Mouse (Mus musculus) embryonic facial prominence, embryonic 11.5 days (tissue): ENCODE measurements at regions not wholly inside any gene's neighbourhood (a gene's known extent, or its start where the extent isn't known, plus 50 kb on each side); places are given as distances from the start of the nearest gene placed in this dataset.

Experiments used
- ATAC-seq: fragments of 200-750 bp; cut with Nextera tagmentation; replicated peaks from 2 replicates; pipeline ENCODE4 v1.8.0; 2017; ENCODE audit warnings: low read depth; ENCODE audit not compliant: insufficient number of reproducible peaks, low FRiP score, low TSS enrichment
- DNase-seq: peaks from one replicate; pipeline ENCODE4 v3.0.0-alpha.2; 2015; ENCODE audit warnings: low spot score
- H3K27ac ChIP-seq: fragments of 300-500 bp; sonication (generic); replicated peaks from 2 replicates; pipeline ENCODE4 v1.5.1; 2014; ENCODE audit warnings: mild to moderate bottlenecking, low read depth, low read length, control low read depth
- H3K27me3 ChIP-seq: fragments of 300-500 bp; sonication (generic); 2 replicates; pipeline ENCODE4 v1.6.1; 2014; ENCODE audit warnings: mild to moderate bottlenecking, low read length, moderate library complexity, mixed read lengths; ENCODE audit not compliant: control insufficient read depth, insufficient read depth
- H3K36me3 ChIP-seq: fragments of 300-500 bp; sonication (generic); replicated peaks from 2 replicates; pipeline ENCODE4 v1.6.1; 2014; ENCODE audit warnings: low read depth, mild to moderate bottlenecking, low read length, moderate library complexity, mixed read lengths; ENCODE audit not compliant: control insufficient read depth, insufficient read depth
- H3K4me1 ChIP-seq: fragments of 300-500 bp; sonication (generic); 2 replicates; pipeline ENCODE4 v1.6.1; 2014; ENCODE audit warnings: low read length, mixed read lengths; ENCODE audit not compliant: control insufficient read depth, insufficient read depth
- H3K4me2 ChIP-seq: fragments of 300-500 bp; sonication (generic); 2 replicates; pipeline ENCODE4 v1.6.1; 2014; ENCODE audit warnings: low read depth, mild to moderate bottlenecking, control low read depth, low read length, moderate library complexity
- H3K4me3 ChIP-seq: fragments of 300-500 bp; sonication (generic); 2 replicates; pipeline ENCODE4 v1.5.1; 2014; ENCODE audit warnings: low read depth, low read length, control low read depth
- H3K9ac ChIP-seq: fragments of 300-500 bp; sonication (generic); replicated peaks from 2 replicates; pipeline ENCODE4 v1.6.1; 2014; ENCODE audit warnings: mild to moderate bottlenecking, control low read depth, low read length
- H3K9me3 ChIP-seq: fragments of 300-500 bp; sonication (generic); replicated peaks from 2 replicates; pipeline ENCODE4 v1.6.1; 2016; ENCODE audit warnings: mild to moderate bottlenecking, low read length, inconsistent platforms, mixed read lengths; ENCODE audit not compliant: control insufficient read depth
- WGBS: fragments of 180-500 bp; shearing (Covaris S2); extraction: QIAGEN DNeasy Blood & Tissue Kit; methylation state at CpG from one replicate; pipeline ENCODE4 v1.1.7; 2014; 5-methylcytosine and 5-hydroxymethylcytosine counted together

- ATAC-seq (no peak), DNase-seq (no peak)
- no peaks in the 10 kb centered on the region for H3K4me1 ChIP-seq
- H3K9me3 ChIP-seq = no peaks in the 10 kb centered on the region
- H3K36me3 ChIP-seq = no peaks in the 10 kb centered on the region
- no peaks in the 10 kb centered on the region for H3K27me3 ChIP-seq
- no peak overlapping the region for H3K4me2 ChIP-seq
- H3K9ac ChIP-seq = no peak overlapping the region
- 80% methylated on average over 1 of the region's 1 CpGs for whole genome bisulfite sequencing
- H3K27ac ChIP-seq = no peak overlapping the region
- no peak overlapping the region for H3K4me3 ChIP-seq
Observed at GRCm38 (mm10) chr17:3883146-3883545, 187.1 kb upstream of the Nox3 start.

GRCm38 (mm10) chr17:3879075-3879474 lies 183.0 kb upstream of the Nox3 start:
- 62% methylated on average over 3 of the region's 3 CpGs for WGBS
- ATAC-seq = no peak

DNA sequence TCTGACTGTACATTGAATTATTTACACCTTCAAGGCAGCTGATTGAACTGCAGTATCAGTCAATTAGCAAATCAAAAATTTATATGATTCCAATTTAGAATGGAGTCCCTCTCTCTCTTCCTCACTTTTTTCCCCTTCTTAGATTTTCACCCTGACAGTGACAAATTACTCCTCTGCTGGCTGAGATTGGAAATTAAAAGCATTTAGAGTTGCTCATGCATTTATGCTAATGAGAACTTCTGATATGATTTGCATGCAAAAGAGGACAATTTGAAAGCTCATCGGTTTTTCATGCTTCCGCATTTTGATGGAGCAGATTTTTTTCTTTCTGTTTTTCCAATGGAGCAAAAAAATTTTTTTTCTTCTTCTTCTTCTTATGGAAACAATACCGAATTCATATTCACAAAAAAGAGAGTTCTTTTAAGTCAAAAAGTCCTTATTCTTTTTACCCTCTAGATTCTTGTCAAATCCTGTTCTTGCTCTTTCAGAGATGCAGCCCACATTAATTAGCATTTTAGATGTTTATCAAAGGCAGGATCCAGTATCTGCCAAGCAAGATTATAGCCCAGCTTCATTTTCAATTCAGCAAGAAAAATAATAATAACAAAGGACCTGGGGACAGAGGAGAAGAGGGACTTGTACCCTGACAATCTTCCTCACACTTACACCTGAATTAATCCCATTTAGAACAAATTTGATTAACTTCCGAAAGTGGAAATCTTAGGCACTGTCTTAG lies 173.6 kb upstream of the Nox3 start:
- H3K9ac ChIP-seq = no peak overlapping the region
- no peak for ATAC-seq
- no peak overlapping the region for H3K27ac ChIP-seq
- DNase-seq = no peak
- H3K36me3 ChIP-seq = no peaks in the 10 kb centered on the region
- H3K9me3 ChIP-seq = no peaks in the 10 kb centered on the region
- H3K27me3 ChIP-seq = no peaks in the 10 kb centered on the region
- no peak overlapping the region for H3K4me2 ChIP-seq
- no peak overlapping the region for H3K4me3 ChIP-seq
- H3K4me1 ChIP-seq = no peaks in the 10 kb centered on the region
- WGBS = 73% methylated on average over 4 of the region's 4 CpGs

More at GRCm38 (mm10) chr17:3879075-3879474, 183.0 kb upstream of the Nox3 start:
- Histone ChIP-seq H3K9ac (no peak overlapping the region), H3K4me3 (no peak overlapping the region), H3K36me3 (no peaks in the 10 kb centered on the region), H3K4me1 (no peaks in the 10 kb centered on the region), H3K27ac (no peak overlapping the region), H3K27me3 (no peaks in the 10 kb centered on the region), H3K4me2 (no peak overlapping the region), H3K9me3 (no peaks in the 10 kb centered on the region)
- DNase-seq = no peak

- DNase-seq (no peak), ATAC-seq (no peak)
- H3K4me1 ChIP-seq = no peaks in the 10 kb centered on the region
- no peaks in the 10 kb centered on the region for H3K9me3 ChIP-seq
- no peak overlapping the region for H3K27ac ChIP-seq
- H3K4me2 ChIP-seq = no peak overlapping the region
- WGBS = 23% methylated on average over 2 of the region's 2 CpGs
- no peak overlapping the region for H3K4me3 ChIP-seq
- no peaks in the 10 kb centered on the region for H3K27me3 ChIP-seq
- no peaks in the 10 kb centered on the region for H3K36me3 ChIP-seq
- H3K9ac ChIP-seq = no peak overlapping the region
Observed at GRCm38 (mm10) chr17:3862384-3862783, 166.3 kb upstream of the Nox3 start.

GRCm38 (mm10) chr17:3836386-3836785 lies 140.3 kb upstream of the Nox3 start:
- ATAC-seq = no peak
- no peak overlapping the region for H3K4me2 ChIP-seq
- H3K36me3 ChIP-seq = no peaks in the 10 kb centered on the region
- H3K9me3 ChIP-seq = no peaks in the 10 kb centered on the region
- WGBS = 72% methylated on average over 4 of the region's 4 CpGs
- no peaks in the 10 kb centered on the region for H3K27me3 ChIP-seq
- no peak overlapping the region for H3K4me3 ChIP-seq
- no peaks in the 10 kb centered on the region for H3K4me1 ChIP-seq
- no peak overlapping the region for H3K9ac ChIP-seq
- no peak overlapping the region for H3K27ac ChIP-seq
- DNase-seq = no peak

DNA sequence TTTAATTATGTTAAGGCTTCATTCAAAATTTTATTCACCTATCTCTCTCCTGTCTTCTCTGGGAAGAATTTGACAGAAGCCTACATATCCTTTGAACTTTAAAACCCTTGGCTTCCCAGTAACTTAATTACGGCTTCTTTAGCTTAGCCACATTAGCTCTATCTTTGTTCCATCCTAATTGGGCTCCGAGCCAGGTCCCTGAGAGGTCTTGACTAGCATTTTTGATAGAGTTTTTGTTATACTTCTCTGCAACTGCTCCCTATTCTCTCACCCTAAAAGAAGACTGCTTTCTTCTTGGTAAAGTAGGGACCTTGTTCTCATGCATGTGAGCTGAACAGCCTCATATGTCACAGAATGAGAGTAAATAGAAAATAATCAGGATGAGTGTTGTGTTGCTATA lies 115.1 kb upstream of the Nox3 start:
- DNase-seq (no peak), ATAC-seq (no peak)
- no peaks in the 10 kb centered on the region for H3K9me3 ChIP-seq
- H3K4me1 ChIP-seq = no peaks in the 10 kb centered on the region
- no peaks in the 10 kb centered on the region for H3K27me3 ChIP-seq
- H3K27ac ChIP-seq = no peak overlapping the region
- H3K36me3 ChIP-seq = no peaks in the 10 kb centered on the region
- WGBS = 50% methylated on average over 2 of the region's 2 CpGs
- H3K4me3 ChIP-seq = no peak overlapping the region
- no peak overlapping the region for H3K9ac ChIP-seq
- H3K4me2 ChIP-seq = no peak overlapping the region

DNA sequence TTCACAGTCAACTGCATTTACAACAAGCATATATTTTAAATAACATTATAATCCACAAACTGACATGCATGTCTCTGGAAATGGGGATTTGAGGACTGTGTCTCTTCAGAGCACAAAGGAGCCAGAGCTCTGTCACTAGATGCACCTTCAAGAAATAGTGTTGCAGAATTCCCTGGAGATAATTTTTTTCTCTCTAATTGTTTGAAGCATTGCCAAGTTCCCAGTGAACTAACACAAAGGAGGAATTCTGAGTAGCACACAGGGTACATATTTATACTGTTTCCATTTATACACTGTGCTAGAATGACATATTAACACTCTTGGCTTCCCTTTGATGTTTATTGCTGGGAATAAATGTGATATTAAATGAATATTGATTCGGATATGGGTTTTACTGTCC lies 107.4 kb upstream of the Nox3 start:
- no peak for DNase-seq
- no peak overlapping the region for H3K4me2 ChIP-seq
- H3K27me3 ChIP-seq = no peaks in the 10 kb centered on the region
- no peak overlapping the region for H3K9ac ChIP-seq
- H3K9me3 ChIP-seq = no peaks in the 10 kb centered on the region
- no peak overlapping the region for H3K27ac ChIP-seq
- ATAC-seq = no peak
- WGBS = 91% methylated on average over 1 of the region's 1 CpGs
- H3K36me3 ChIP-seq = no peaks in the 10 kb centered on the region
- no peak overlapping the region for H3K4me3 ChIP-seq
- no peaks in the 10 kb centered on the region for H3K4me1 ChIP-seq

GRCm38 (mm10) chr17:3792597-3792996 lies 96.5 kb upstream of the Nox3 start:
- ATAC-seq (no peak; the same call in 1 of the 2 replicates), DNase-seq (peak; percentile 51)
- H3K27ac ChIP-seq = no peak overlapping the region
- no peaks in the 10 kb centered on the region for H3K36me3 ChIP-seq
- no peak overlapping the region for H3K4me2 ChIP-seq
- no peak overlapping the region for H3K9ac ChIP-seq
- H3K4me1 ChIP-seq = no peaks in the 10 kb centered on the region
- H3K27me3 ChIP-seq = no peaks in the 10 kb centered on the region
- 24% methylated on average over 2 of the region's 2 CpGs for WGBS
- no peaks in the 10 kb centered on the region for H3K9me3 ChIP-seq
- H3K4me3 ChIP-seq = no peak overlapping the region
